Mouse (Mus musculus): ENCODE data around the gene Mpi.

DNA sequence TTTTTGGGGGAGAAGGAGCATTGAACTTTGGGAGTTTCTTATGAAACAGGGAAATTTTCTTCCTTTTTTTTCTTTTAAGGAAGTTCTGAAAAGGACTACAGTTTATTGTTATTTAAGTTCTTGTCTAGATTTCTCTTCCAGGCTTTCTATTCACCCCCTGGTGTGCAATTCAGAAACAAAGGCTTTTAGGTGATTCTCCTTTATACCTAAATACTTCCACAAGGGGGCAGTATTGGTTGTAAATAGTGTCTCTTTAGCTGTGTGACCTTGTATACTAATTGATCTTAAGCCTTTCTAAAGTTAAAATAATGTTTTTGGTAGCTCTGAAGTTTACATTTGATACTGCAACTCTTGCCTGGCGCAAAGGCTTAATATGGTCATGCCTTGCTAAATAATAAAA lies 28.8 kb downstream of the Mpi start:
- peak; percentile 69 for TF ChIP-seq CTCF (IDR thresholded peaks at IDR 0.05; ENCODE audit: low read depth)
- TF ChIP-seq EP300 (IDR thresholded peaks at IDR 0.05; ENCODE audit: low read depth): no peak

Measured in liver, postnatal 0 days (tissue).